Mouse (Mus musculus): Measurements from ENCODE around the gene Tbc1d16. TPM values are rescaled to one million over a fixed set of nuclear protein-coding genes. Genes with fewer than 3 reads are reported as not detected.

Gene Tbc1d16
- polyA plus RNA-seq, 1 experiment from 2014 or later, result 5.9 TPM

Small RNAs within 50 kb of the gene (microRNA-seq; reads per million reads assigned to microRNA genes)
- gene Mir6934 (ENCODE audit: borderline number of aligned reads), result 3.3 reads per million

Other genes starting within 250 kb of the Tbc1d16 start
- not detected in 2 replicates for gene Enpp7, start 240.3 kb downstream of the Tbc1d16 start, polyA plus RNA-seq (2015; fragmentation: Nextera tagmentation; extraction: Ambion mirVana)
- gene Cbx2, start 205.5 kb downstream of the Tbc1d16 start, polyA plus RNA-seq (2015; fragmentation: Nextera tagmentation; extraction: Ambion mirVana), result 19.5 and 22.3 TPM in 2 replicates
- 10.7 and 12.3 TPM in 2 replicates for gene Cbx8, start 187.5 kb downstream of the Tbc1d16 start, polyA plus RNA-seq (2015; fragmentation: Nextera tagmentation; extraction: Ambion mirVana)
- 25.1 and 26.8 TPM in 2 replicates for gene Cbx4, start 142.3 kb downstream of the Tbc1d16 start, polyA plus RNA-seq (2015; fragmentation: Nextera tagmentation; extraction: Ambion mirVana)
- gene Ccdc40, start 73 bp upstream of the Tbc1d16 start, polyA plus RNA-seq (2015; fragmentation: Nextera tagmentation; extraction: Ambion mirVana), result 4.6 and 5.3 TPM in 2 replicates
- gene Gaa, start 39.4 kb upstream of the Tbc1d16 start, polyA plus RNA-seq (2015; fragmentation: Nextera tagmentation; extraction: Ambion mirVana), result 25.6 and 29.6 TPM in 2 replicates
- 417 and 424 TPM in 2 replicates for gene Eif4a3, start 71.6 kb upstream of the Tbc1d16 start, polyA plus RNA-seq (2015; fragmentation: Nextera tagmentation; extraction: Ambion mirVana)
- 0.14 and 0.17 TPM in 2 replicates for gene Card14, start 79.3 kb upstream of the Tbc1d16 start, polyA plus RNA-seq (2015; fragmentation: Nextera tagmentation; extraction: Ambion mirVana)
- 5.4 and 6.1 TPM in 2 replicates for gene Sgsh, start 127.0 kb upstream of the Tbc1d16 start, polyA plus RNA-seq (2015; fragmentation: Nextera tagmentation; extraction: Ambion mirVana)
- gene Slc26a11, start 127.1 kb upstream of the Tbc1d16 start, polyA plus RNA-seq (2015; fragmentation: Nextera tagmentation; extraction: Ambion mirVana), result 2.1 and 2.5 TPM in 2 replicates
- 18.7 and 20.2 TPM in 2 replicates for gene Rnf213, start 164.6 kb upstream of the Tbc1d16 start, polyA plus RNA-seq (2015; fragmentation: Nextera tagmentation; extraction: Ambion mirVana)